In the genomic region with DNA sequence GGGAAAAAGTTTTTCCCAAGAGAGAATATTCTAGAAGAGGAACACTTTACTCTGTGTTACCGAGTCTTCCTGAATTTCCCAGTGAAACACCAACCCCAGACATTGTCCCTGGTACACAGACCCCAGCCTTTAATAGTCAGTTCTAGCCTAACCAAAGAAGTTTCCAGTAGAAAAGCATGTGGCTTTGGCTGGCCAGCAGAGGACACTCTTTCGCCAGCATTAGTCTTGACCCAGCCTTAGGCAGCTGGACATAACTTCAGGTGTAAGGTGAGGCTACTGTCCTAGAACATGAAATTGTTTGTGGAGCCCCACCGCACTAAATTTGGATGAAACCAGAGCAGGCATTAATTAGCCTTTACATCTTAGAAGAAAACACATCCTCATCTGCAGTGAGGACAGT, we compare ENCODE assay signal across 16 mouse cellular contexts. TPM values are rescaled to one million over a fixed set of nuclear protein-coding genes. Genes with fewer than 3 reads are reported as not detected.
DNase-seq lines count a peak whose midpoint lies in the region; ATAC-seq and TF ChIP-seq lines count a peak whose summit lies in the region.
"Had no signal": no experiment of that assay in that cellular context is flagged by ENCODE, and none has a peak within 500 bp of the region (broad histone marks: within the 10 kb centered on the region; RNA-seq: fewer than 3 reads in every experiment).

No protein-coding gene starts in this region.

- peak; percentile 67 for TF ChIP-seq CTCF in layer of hippocampus, adult 2 months (conservative IDR thresholded peaks at IDR 0.05)
- TF ChIP-seq CTCF in E14TG2a.4 (conservative IDR thresholded peaks at IDR 0.05; ENCODE audit: low read length), result 0 out of 2 replicates have a peak, but pooled peaks have one; percentile 7

- H3K27me3 ChIP-seq in heart, embryonic 10.5 days (ENCODE audit: insufficient read depth, poor library complexity, severe bottlenecking), result peaks cover 3% of the 10 kb centered on the region; the same call in 1 of the 2 replicates
- no peaks in the 10 kb centered on the region for H3K27me3 ChIP-seq in heart, embryonic 11.5 days (ENCODE audit: control insufficient read depth, insufficient read depth, low read length)
- peaks cover 10% of the 10 kb centered on the region; the same call in 1 of the 2 replicates for H3K27me3 ChIP-seq in E14TG2a.4 (ENCODE audit: insufficient read depth, low read length)
- H3K27me3 ChIP-seq: lung, embryonic 15.5 days; neural tube, embryonic 15.5 days had no signal

- no peaks in the 10 kb centered on the region for H3K9me3 ChIP-seq in heart, embryonic 10.5 days
- no peaks in the 10 kb centered on the region for H3K9me3 ChIP-seq in heart, embryonic 11.5 days (replicated peaks; ENCODE audit: control insufficient read depth, low read length)
- no peaks in the 10 kb centered on the region for H3K9me3 ChIP-seq in E14TG2a.4 (ENCODE audit: low read length)
- H3K9me3 ChIP-seq: forebrain, embryonic 12.5 days; lung, embryonic 15.5 days; neural tube, embryonic 15.5 days had no signal

- WGBS in heart, embryonic 10.5 days, result 52% methylated on average over 3 of the region's 3 CpGs
- WGBS in heart, embryonic 11.5 days (ENCODE audit: insufficient replicate concordance), result 52% methylated on average over 3 of the region's 3 CpGs

- no peaks in the 10 kb centered on the region for H3K36me3 ChIP-seq in heart, embryonic 10.5 days
- H3K36me3 ChIP-seq in heart, embryonic 11.5 days (ENCODE audit: control insufficient read depth, insufficient read depth, low read length), result no peaks in the 10 kb centered on the region
- H3K36me3 ChIP-seq in E14TG2a.4 (ENCODE audit: insufficient read depth, low read length), result no peaks in the 10 kb centered on the region
- H3K36me3 ChIP-seq: forebrain, embryonic 12.5 days; lung, embryonic 15.5 days; neural tube, embryonic 15.5 days had no signal

- no peak overlapping the region for H3K27ac ChIP-seq in heart, embryonic 10.5 days
- no peak overlapping the region for H3K27ac ChIP-seq in heart, embryonic 11.5 days (ENCODE audit: low read depth, low read length)
- no peak overlapping the region for H3K27ac ChIP-seq in layer of hippocampus, adult 2 months
- H3K27ac ChIP-seq: forebrain, embryonic 12.5 days; lung, embryonic 15.5 days; neural tube, embryonic 15.5 days had no signal

- DNase-seq in heart, embryonic 10.5 days (ENCODE audit: low spot score), result peak; percentile 50
- DNase-seq in layer of hippocampus, adult 2 months (ENCODE audit: low spot score in 2 of 2), result no peak
- DNase-seq in layer of hippocampus, adult 8-10 months (ENCODE audit: low spot score in 2 of 2), result no peak
- peak; percentile 29 for DNase-seq in 416B (ENCODE audit: low read depth)
- no peak for DNase-seq in urinary bladder, postnatal 4 days (ENCODE audit: low spot score in 2 of 2)
- DNase-seq: cerebellum, postnatal 36 days; heart, adult 18-20 months; heart, postnatal 4 days; retina, postnatal 1 day; thymus, adult 2 months had no signal

- H3K9ac ChIP-seq in heart, embryonic 11.5 days (ENCODE audit: low read depth, low read length), result no peak overlapping the region
- H3K9ac ChIP-seq: forebrain, embryonic 12.5 days; lung, embryonic 15.5 days; neural tube, embryonic 15.5 days had no signal

- no peak overlapping the region for H3K4me3 ChIP-seq in heart, embryonic 10.5 days
- no peak overlapping the region for H3K4me3 ChIP-seq in heart, embryonic 11.5 days (ENCODE audit: low read depth, low read length)
- no peak overlapping the region for H3K4me3 ChIP-seq in layer of hippocampus, adult 2 months
- H3K4me3 ChIP-seq in E14TG2a.4 (replicated peaks; ENCODE audit: low read length), result no peak overlapping the region
- H3K4me3 ChIP-seq: forebrain, embryonic 12.5 days; lung, embryonic 15.5 days; neural tube, embryonic 15.5 days had no signal

- no peak for ATAC-seq in heart, embryonic 11.5 days (replicated peaks; ENCODE audit: insufficient number of reproducible peaks, low FRiP score, low TSS enrichment)
- ATAC-seq: inflammation-experienced regulatory T-cells, adult 6 months had no signal

- H3K4me2 ChIP-seq in heart, embryonic 11.5 days, result no peak overlapping the region
- H3K4me2 ChIP-seq: forebrain, embryonic 12.5 days; lung, embryonic 15.5 days; neural tube, embryonic 15.5 days had no signal

- no peaks in the 10 kb centered on the region for H3K4me1 ChIP-seq in heart, embryonic 10.5 days
- no peaks in the 10 kb centered on the region for H3K4me1 ChIP-seq in heart, embryonic 11.5 days (ENCODE audit: control insufficient read depth, insufficient read depth, low read length)
- H3K4me1 ChIP-seq in E14TG2a.4 (replicated peaks; ENCODE audit: low read depth, low read length), result no peaks in the 10 kb centered on the region
- H3K4me1 ChIP-seq: forebrain, embryonic 12.5 days; lung, embryonic 15.5 days; neural tube, embryonic 15.5 days had no signal

RNA-seq across cellular contexts. Expression of a gene that starts 17.8 kb away (rescaled TPM):
- polyA plus RNA-seq in heart, embryonic 10.5 days (2016; fragmentation: Nextera tagmentation; extraction: Ambion mirVana), result 0.99 and 1.4 TPM in 2 replicates
- 0.49 and 1.3 TPM in 2 replicates for polyA plus RNA-seq in heart, embryonic 11.5 days (2014; fragmentation: Nextera tagmentation; extraction: Ambion mirVana)
- 10 to 100 TPM; 33.0 to 36.4 TPM for total RNA-seq in layer of hippocampus, adult 2 months (2021)
- 10 to 100 TPM; 25.6 to 29.4 (median 26.0) TPM for total RNA-seq in layer of hippocampus, adult 8-10 months (2022)

Comparison
In these comparisons a context has a peak if more than half of its experiments do, and no peak if none do; other contexts are left out.
1. DNase-seq: peak in heart, embryonic 10.5 days (single experiment) and 416B (single experiment); none in layer of hippocampus, adult 2 months (0 of 2), layer of hippocampus, adult 8-10 months (0 of 2) and urinary bladder, postnatal 4 days (0 of 2).